Mouse (Mus musculus) adrenal gland, postnatal 25 days (tissue): ENCODE measurements around the gene Exoc6. TPM values are rescaled to one million over a fixed set of nuclear protein-coding genes. Genes with fewer than 3 reads are reported as not detected.

Experiments used
- total RNA-seq: library from RNA; stranded (reverse); gene quantifications from 2 replicates; pipeline ENCODE4 v1.2.3, GENCODE M21; 2021

The Exoc6 gene
- total RNA-seq, 1 experiment from 2014 or later: 21.4 TPM

Other genes with a start within 250 kb of the Exoc6 start
- 86.1 and 149 TPM in 2 replicates for gene Ide, start 212.6 kb upstream of the Exoc6 start, total RNA-seq
- gene Kif11, start 174.0 kb upstream of the Exoc6 start, total RNA-seq: 5.1 and 5.7 TPM in 2 replicates
- 27.0 and 29.7 TPM in 2 replicates for gene Hhex, start 115.6 kb upstream of the Exoc6 start, total RNA-seq
- gene Cyp26c1, start 135.2 kb downstream of the Exoc6 start, total RNA-seq: not detected in 2 replicates
- not detected in 2 replicates for gene Cyp26a1, start 147.4 kb downstream of the Exoc6 start, total RNA-seq